1 mouse cellular context compared by ENCODE assay signal in the genomic region with DNA sequence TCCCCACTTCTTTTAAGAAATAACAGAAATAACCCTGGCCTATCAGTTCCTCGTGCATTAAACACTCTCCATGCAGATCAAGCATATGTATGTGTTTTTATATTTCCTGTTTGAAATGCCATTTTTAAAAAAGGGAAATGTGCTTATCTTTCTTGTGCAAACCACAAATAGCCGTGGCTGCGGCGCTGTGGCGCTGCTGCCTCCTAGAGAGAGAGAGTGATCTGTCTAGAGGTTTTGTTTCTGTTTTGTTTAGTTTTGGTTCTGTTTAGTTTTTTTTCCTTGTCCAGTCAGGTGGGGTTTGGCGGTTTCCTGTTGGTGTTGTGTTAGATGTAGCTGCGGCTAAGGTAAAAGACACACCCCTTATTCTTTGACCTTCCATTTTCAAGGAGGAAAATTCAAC.
A peak's percentile ranks its signal among the peaks of the same experiment; 100 is the strongest.
TF ChIP-seq lines count a peak whose summit lies in the region.

No protein-coding gene starts in this region.

TF ChIP-seq in MEL, 35 proteins besides CTCF, POLR2A, EP300 and RAD21 (continued from another document):
- peak; percentile 93 for TF ChIP-seq SIN3A (IDR thresholded peaks at IDR 0.05; ENCODE audit: low read length)
- TF ChIP-seq SMC3 (IDR thresholded peaks at IDR 0.05; ENCODE audit: low read depth, low read length) = no peak; the same call in 1 of the 2 replicates
- no peak for TF ChIP-seq POLR2AphosphoS5 (IDR thresholded peaks at IDR 0.05; ENCODE audit: borderline replicate concordance, low read depth, low read length)
